Comparison of ENCODE assay signal across 35 mouse cellular contexts in genomic region chr13:31897493-31897892, GRCm38 (mm10).
"Had no signal": no experiment of that assay in that cellular context is flagged by ENCODE, and none has a peak within 500 bp of the region (broad histone marks: within the 10 kb centered on the region; RNA-seq: fewer than 3 reads in every experiment).

No protein-coding gene starts in this region.

- H3K4me2 ChIP-seq: heart, embryonic 11.5 days; heart, embryonic 12.5 days; heart, embryonic 13.5 days; heart, embryonic 15.5 days; hindbrain, embryonic 12.5 days; hindbrain, embryonic 13.5 days; hindbrain, embryonic 14.5 days; hindbrain, embryonic 15.5 days; intestine, embryonic 15.5 days; kidney, embryonic 15.5 days had no signal

- H3K36me3 ChIP-seq: heart, embryonic 12.5 days; heart, embryonic 13.5 days; heart, embryonic 15.5 days; hindbrain, embryonic 10.5 days; hindbrain, embryonic 12.5 days; hindbrain, embryonic 13.5 days; hindbrain, embryonic 15.5 days; intestine, embryonic 15.5 days; kidney, embryonic 15.5 days had no signal

- H3K27ac ChIP-seq: heart, embryonic 13.5 days; heart, embryonic 15.5 days; hindbrain, embryonic 10.5 days; hindbrain, embryonic 12.5 days; hindbrain, embryonic 13.5 days; hindbrain, embryonic 14.5 days; hindbrain, embryonic 15.5 days; hindbrain, postnatal 0 days; intestine, embryonic 15.5 days; kidney, embryonic 15.5 days; kidney, postnatal 0 days; layer of hippocampus, adult 2 months; left cerebral cortex, adult 2 months had no signal

- H3K4me1 ChIP-seq: heart, embryonic 12.5 days; heart, embryonic 13.5 days; heart, embryonic 15.5 days; hindbrain, embryonic 13.5 days; hindbrain, embryonic 15.5 days; intestine, embryonic 15.5 days had no signal

- DNase-seq: heart, postnatal 10 days; heart, postnatal 14 days; heart, postnatal 36 days; heart, postnatal 4 days; kidney, adult 11 months; kidney, adult 18-20 months; kidney, adult 2 months; kidney, adult 8-10 months; kidney, adult 9 months; kidney, postnatal 10 days; kidney, postnatal 14 days; kidney, postnatal 25 days; kidney, postnatal 36 days; kidney, postnatal 4 days; layer of hippocampus, adult 9-11 months; layer of hippocampus, postnatal 36 days had no signal

- H3K9ac ChIP-seq: heart, embryonic 12.5 days; heart, embryonic 13.5 days; heart, embryonic 15.5 days; hindbrain, embryonic 12.5 days; hindbrain, embryonic 13.5 days; hindbrain, embryonic 14.5 days; hindbrain, embryonic 15.5 days; intestine, embryonic 15.5 days; kidney, embryonic 15.5 days had no signal

- ATAC-seq: hindbrain, embryonic 16.5 days; hindbrain, postnatal 0 days; inflammation-experienced regulatory T-cells, adult 6 months; intestine, embryonic 15.5 days; intestine, embryonic 16.5 days; intestine, postnatal 0 days had no signal

- H3K4me3 ChIP-seq: heart, embryonic 12.5 days; heart, embryonic 13.5 days; heart, embryonic 15.5 days; hindbrain, embryonic 10.5 days; hindbrain, embryonic 12.5 days; hindbrain, embryonic 13.5 days; hindbrain, embryonic 15.5 days; intestine, embryonic 15.5 days; kidney, embryonic 15.5 days; layer of hippocampus, adult 2 months; left cerebral cortex, adult 2 months had no signal

- H3K27me3 ChIP-seq: heart, embryonic 12.5 days; heart, embryonic 13.5 days; heart, embryonic 15.5 days; hindbrain, embryonic 12.5 days; hindbrain, embryonic 13.5 days; hindbrain, embryonic 15.5 days; intestine, embryonic 15.5 days; kidney, embryonic 15.5 days had no signal

- H3K9me3 ChIP-seq: heart, embryonic 12.5 days; heart, embryonic 13.5 days; heart, embryonic 15.5 days; hindbrain, embryonic 10.5 days; hindbrain, embryonic 12.5 days; hindbrain, embryonic 13.5 days; hindbrain, embryonic 15.5 days; intestine, embryonic 15.5 days; kidney, embryonic 15.5 days had no signal
